Mouse (Mus musculus) limb, embryonic 15.5 days (tissue): Measurements from ENCODE around the gene Lingo4. TPM values are rescaled to one million over a fixed set of nuclear protein-coding genes. Genes with fewer than 3 reads are reported as not detected.

Experiments used
- ATAC-seq: fragments of 200-750 bp; cut with Nextera tagmentation; 2 replicates; pipeline ENCODE4 v1.8.0; 2017; ENCODE audit warnings: low read depth, moderate TSS enrichment; ENCODE audit not compliant: insufficient number of reproducible peaks, low FRiP score, low TSS enrichment
- H3K27ac ChIP-seq: fragments of 300-500 bp; sonication (generic); 2 replicates; pipeline ENCODE4 v1.5.1; 2015; ENCODE audit warnings: moderate library complexity, mild to moderate bottlenecking, inconsistent platforms
- H3K27me3 ChIP-seq: fragments of 300-500 bp; sonication (generic); 2 replicates; pipeline ENCODE4 v1.6.1; 2015; ENCODE audit warnings: inconsistent platforms
- H3K36me3 ChIP-seq: fragments of 300-500 bp; sonication (generic); 2 replicates; pipeline ENCODE4 v1.6.1; 2015; ENCODE audit warnings: inconsistent platforms
- H3K4me1 ChIP-seq: fragments of 300-500 bp; sonication (generic); 2 replicates; pipeline ENCODE4 v1.6.1; 2015; ENCODE audit warnings: inconsistent platforms
- H3K4me2 ChIP-seq: fragments of 300-500 bp; sonication (generic); 2 replicates; pipeline ENCODE4 v1.6.1; 2015; ENCODE audit warnings: mild to moderate bottlenecking, inconsistent platforms
- H3K4me3 ChIP-seq: fragments of 300-500 bp; sonication (generic); 2 replicates; pipeline ENCODE4 v1.5.1; 2015; ENCODE audit warnings: mild to moderate bottlenecking, inconsistent platforms
- H3K9ac ChIP-seq: fragments of 300-500 bp; sonication (generic); 2 replicates; pipeline ENCODE4 v1.6.1; 2015; ENCODE audit warnings: inconsistent platforms
- H3K9me3 ChIP-seq: fragments of 300-500 bp; sonication (generic); 2 replicates; pipeline ENCODE4 v1.6.1; 2016; ENCODE audit warnings: inconsistent platforms
- WGBS: fragments of 180-500 bp; shearing (Covaris S2); methylation state at CpG from one replicate; pipeline ENCODE4 v1.1.7; 2015; 5-methylcytosine and 5-hydroxymethylcytosine counted together
- polyA plus RNA-seq: library from polyadenylated mRNA; unstranded; fragments of >200 nt; fragmentation: Nextera tagmentation; extraction: Ambion mirVana; gene quantifications from 2 replicates; pipeline ENCODE4 v1.2.1, GENCODE M21; 2015

Gene Lingo4
- polyA plus RNA-seq, result 0.09 and 0.14 TPM in 2 replicates

DNA sequence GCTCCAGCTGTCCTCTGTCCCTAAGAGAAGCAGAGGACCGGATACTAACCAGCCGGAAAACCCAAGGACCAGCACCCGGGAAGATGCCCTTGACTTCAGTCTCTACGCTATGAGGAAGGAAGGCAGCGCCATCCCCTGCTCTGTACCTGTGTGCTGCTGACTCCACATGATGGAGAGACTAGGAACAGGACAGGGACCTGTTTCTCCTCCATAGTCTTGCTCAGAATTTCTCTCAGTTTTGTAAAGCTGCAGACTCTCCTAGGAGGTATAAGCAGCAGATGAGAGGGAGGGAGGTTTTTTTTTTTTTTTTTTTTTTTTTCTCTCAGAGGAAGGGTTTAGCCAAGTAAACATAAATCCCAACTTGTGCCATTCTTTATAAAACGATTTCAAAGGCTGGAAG is at the start of gene Lingo4:
TSS of gene Lingo4 (plus strand) at position 301 of the 400 bp plus-strand sequence.
- Histone ChIP-seq H3K9ac (no peak within 1 kb of the TSS), H3K4me2 (peak within 1 kb of the TSS; percentile 45), H3K4me1 (peaks cover 11% of the 10 kb centered on the region), H3K27me3 (peaks cover 75% of the 10 kb centered on the region), H3K9me3 (no peaks in the 10 kb centered on the region), H3K36me3 (no peaks in the 10 kb centered on the region), H3K27ac (no peak within 1 kb of the TSS), H3K4me3 (peak within 1 kb of the TSS; percentile 24)
- 67% methylated on average over 6 of the region's 6 CpGs for WGBS
- no peak for ATAC-seq

- WGBS, result 0% methylated on average over 1 of the region's 1 CpGs
- Histone ChIP-seq H3K4me2 (no peak overlapping the region), H3K9me3 (no peaks in the 10 kb centered on the region), H3K4me1 (peaks cover 21% of the 10 kb centered on the region), H3K27me3 (peaks cover 18% of the 10 kb centered on the region), H3K9ac (no peak overlapping the region), H3K27ac (no peak overlapping the region), H3K36me3 (no peaks in the 10 kb centered on the region), H3K4me3 (no peak overlapping the region)
- ATAC-seq, result no peak
Measured at GRCm38 (mm10) chr3:94360812-94361211, 37.5 kb upstream of the Lingo4 start.

- Histone ChIP-seq H3K27me3 (peaks cover 18% of the 10 kb centered on the region), H3K9me3 (no peaks in the 10 kb centered on the region), H3K9ac (peak within 1 kb of the TSS; percentile 79), H3K4me2 (peak within 1 kb of the TSS; percentile 92), H3K4me1 (peaks cover 21% of the 10 kb centered on the region), H3K4me3 (peak within 1 kb of the TSS; percentile 60), H3K36me3 (no peaks in the 10 kb centered on the region), H3K27ac (no peak within 1 kb of the TSS)
- 63% methylated on average over 7 of the region's 7 CpGs for WGBS
- ATAC-seq, result no peak
Measured at GRCm38 (mm10) chr3:94362138-94362537, 36.2 kb upstream of the Lingo4 start, which contains the start of gene C2cd4d. Gene C2cd4d (plus strand): TSS chr3:94362438.

DNA sequence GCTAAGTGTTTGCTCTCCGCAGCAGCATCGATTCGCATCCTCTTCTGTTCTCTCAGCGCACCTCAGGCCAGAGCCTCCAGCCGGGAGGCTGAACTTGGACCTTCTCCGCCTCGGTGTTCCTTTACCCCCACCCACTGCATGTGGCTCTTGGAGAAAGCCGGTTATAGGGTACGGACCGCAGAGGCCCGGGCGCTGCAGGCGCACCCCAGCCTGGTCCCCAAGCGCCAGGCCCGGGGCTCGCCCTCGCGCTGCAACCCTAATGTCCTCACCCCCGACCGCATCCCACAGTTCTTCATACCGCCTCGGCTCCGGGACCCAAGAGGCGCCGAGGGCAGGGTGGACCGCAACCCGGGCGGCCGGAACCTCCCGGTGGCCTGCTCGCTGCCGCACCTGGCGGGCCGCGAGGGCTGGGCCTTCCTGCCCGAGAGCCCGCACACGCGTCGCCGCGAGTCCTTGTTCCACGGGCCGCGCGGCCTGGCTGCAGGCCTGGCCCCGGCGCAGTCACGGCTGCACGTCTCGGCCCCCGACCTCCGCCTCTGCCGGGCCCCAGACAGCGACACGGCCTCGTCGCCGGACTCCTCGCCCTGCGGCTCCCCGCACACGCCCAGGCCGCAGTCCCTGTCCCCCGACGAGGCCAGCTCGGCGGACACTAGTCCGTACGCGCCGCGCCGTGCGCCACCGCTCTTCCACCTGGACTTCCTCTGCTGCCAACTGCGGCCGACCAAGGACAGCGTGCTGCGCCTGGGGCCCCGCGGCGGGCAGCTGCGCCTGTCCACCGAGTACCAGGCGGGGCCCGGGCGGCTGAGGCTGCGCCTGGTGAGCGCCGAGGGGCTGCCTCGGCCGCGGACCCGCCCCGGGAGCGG is 34.8 kb upstream of the Lingo4 start:
- Histone ChIP-seq H3K27ac (peak overlapping the region; percentile 27; the same call in 1 of the 2 replicates), H3K27me3 (peaks cover 18% of the 10 kb centered on the region), H3K4me3 (peak overlapping the region; percentile 60), H3K9ac (peak overlapping the region; percentile 79), H3K36me3 (no peaks in the 10 kb centered on the region), H3K9me3 (no peaks in the 10 kb centered on the region), H3K4me1 (peaks cover 21% of the 10 kb centered on the region), H3K4me2 (peak overlapping the region; percentile 92)
- WGBS, result 5% methylated on average over 96 of the region's 97 CpGs
- peak; percentile 58 for ATAC-seq

DNA sequence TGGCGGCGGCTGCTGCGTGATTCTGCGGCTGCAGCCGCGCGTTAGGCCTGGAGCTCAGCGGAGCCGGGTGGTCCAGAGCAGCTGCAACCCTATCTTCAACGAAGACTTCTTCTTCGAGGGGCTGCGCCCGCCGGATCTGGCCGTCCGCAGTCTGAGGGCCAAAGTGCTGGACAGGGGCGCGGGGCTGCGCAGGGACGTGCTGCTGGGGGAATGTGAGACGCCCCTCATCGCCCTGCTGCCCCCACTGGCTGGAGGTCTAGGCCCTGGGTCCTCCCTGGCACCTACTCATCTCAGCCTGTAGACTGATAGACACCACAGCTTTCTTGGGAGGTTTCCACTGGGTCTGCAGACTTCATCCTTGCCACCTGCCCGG is 34.2 kb upstream of the Lingo4 start:
- peak overlapping the region; percentile 79 for H3K9ac ChIP-seq
- H3K4me1 ChIP-seq, result peaks cover 21% of the 10 kb centered on the region
- 5% methylated on average over 21 of the region's 23 CpGs for WGBS
- ATAC-seq, result no peak
- no peak overlapping the region for H3K27ac ChIP-seq
- H3K4me3 ChIP-seq, result peak overlapping the region; percentile 60
- no peaks in the 10 kb centered on the region for H3K9me3 ChIP-seq
- H3K4me2 ChIP-seq, result peak overlapping the region; percentile 92
- H3K27me3 ChIP-seq, result peaks cover 18% of the 10 kb centered on the region
- H3K36me3 ChIP-seq, result no peaks in the 10 kb centered on the region

- Histone ChIP-seq H3K27me3 (peaks cover 18% of the 10 kb centered on the region), H3K27ac (no peak overlapping the region), H3K36me3 (no peaks in the 10 kb centered on the region), H3K4me3 (no peak overlapping the region), H3K9me3 (no peaks in the 10 kb centered on the region), H3K4me2 (no peak overlapping the region), H3K9ac (no peak overlapping the region), H3K4me1 (peaks cover 22% of the 10 kb centered on the region)
- 19% methylated on average over 3 of the region's 3 CpGs for WGBS
- ATAC-seq, result no peak
Measured at GRCm38 (mm10) chr3:94366761-94367160, 31.6 kb upstream of the Lingo4 start.

DNA sequence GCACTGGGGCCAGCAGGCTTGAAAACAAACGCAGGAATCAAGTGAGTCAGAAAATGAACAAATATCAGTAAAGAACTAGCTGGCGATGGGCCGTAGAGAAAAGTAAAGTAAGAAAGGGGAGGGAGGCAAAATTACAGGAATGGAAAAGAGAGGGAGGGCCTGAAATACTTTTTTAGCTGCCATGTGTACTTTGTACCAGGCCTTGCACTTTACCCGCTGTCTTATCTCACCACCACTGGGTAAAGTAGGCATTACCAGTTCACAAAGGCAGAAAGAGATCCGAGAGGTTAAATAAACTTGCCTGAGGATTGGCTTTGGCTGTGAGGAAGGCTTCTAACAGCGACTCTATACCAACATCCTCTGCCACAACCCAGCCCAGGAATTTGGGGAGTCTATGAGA is 30.8 kb upstream of the Lingo4 start:
- 84% methylated on average over 6 of the region's 6 CpGs for WGBS
- Histone ChIP-seq H3K27me3 (peaks cover 11% of the 10 kb centered on the region), H3K9ac (no peak overlapping the region), H3K27ac (no peak overlapping the region), H3K36me3 (no peaks in the 10 kb centered on the region), H3K9me3 (no peaks in the 10 kb centered on the region), H3K4me3 (no peak overlapping the region), H3K4me2 (no peak overlapping the region), H3K4me1 (peaks cover 27% of the 10 kb centered on the region)
- no peak for ATAC-seq

DNA sequence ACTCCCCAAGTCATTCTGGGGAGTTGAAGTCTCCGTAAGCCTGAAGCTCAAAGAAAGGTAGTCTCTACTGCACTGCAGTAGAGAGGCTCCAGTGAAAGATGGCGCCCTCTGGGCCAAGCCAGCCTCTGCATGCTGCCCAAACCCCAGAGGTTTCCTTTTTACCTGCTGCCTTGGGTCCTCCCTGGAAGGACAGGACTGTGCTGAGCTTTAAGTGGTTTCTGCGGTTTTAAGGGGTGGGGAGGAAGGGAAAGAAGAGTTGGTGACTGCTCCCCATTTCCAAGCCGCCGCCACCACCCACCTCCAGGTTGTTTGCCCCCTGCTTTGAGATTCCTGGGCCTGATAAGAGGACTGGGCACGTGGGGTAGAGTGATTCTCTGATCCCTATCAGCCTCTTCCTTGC is 29.7 kb upstream of the Lingo4 start:
- no peak for ATAC-seq
- no peak overlapping the region for H3K4me3 ChIP-seq
- no peaks in the 10 kb centered on the region for H3K9me3 ChIP-seq
- H3K4me1 ChIP-seq, result peaks cover 29% of the 10 kb centered on the region
- H3K27ac ChIP-seq, result no peak overlapping the region
- H3K4me2 ChIP-seq, result no peak overlapping the region
- no peaks in the 10 kb centered on the region for H3K36me3 ChIP-seq
- H3K27me3 ChIP-seq, result peaks cover 5% of the 10 kb centered on the region; the same call in 1 of the 2 replicates
- WGBS, result 53% methylated on average over 6 of the region's 6 CpGs
- H3K9ac ChIP-seq, result no peak overlapping the region

- 45% methylated on average over 2 of the region's 2 CpGs for WGBS
- Histone ChIP-seq H3K27me3 (peaks cover 5% of the 10 kb centered on the region; the same call in 1 of the 2 replicates), H3K27ac (no peak overlapping the region), H3K4me2 (no peak overlapping the region), H3K9me3 (no peaks in the 10 kb centered on the region), H3K36me3 (no peaks in the 10 kb centered on the region), H3K9ac (no peak overlapping the region), H3K4me3 (no peak overlapping the region), H3K4me1 (peaks cover 27% of the 10 kb centered on the region)
- ATAC-seq, result no peak
Measured at GRCm38 (mm10) chr3:94369709-94370108, 28.6 kb upstream of the Lingo4 start.

- no peak for ATAC-seq
Measured at GRCm38 (mm10) chr3:94371637-94372036, 26.7 kb upstream of the Lingo4 start.

DNA sequence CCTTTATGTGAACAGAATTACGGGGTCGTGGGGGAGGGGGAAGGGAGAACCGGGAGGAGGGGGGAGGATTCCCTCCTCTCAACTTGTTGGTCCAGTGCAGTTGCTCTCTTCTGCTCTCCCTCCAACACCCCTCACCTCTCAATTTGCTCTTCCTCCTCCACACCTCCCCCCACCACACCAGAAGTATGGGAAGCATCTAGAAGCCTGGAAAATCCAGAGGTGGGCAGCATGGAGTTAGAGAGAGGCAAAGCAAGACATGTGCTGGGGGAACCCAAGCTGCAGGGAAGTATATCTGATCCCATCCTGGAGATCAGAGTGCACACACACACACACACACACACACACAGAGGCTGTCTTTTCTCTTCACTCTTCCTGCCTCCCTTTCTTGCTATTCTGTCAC is 26.3 kb upstream of the Lingo4 start:
- Histone ChIP-seq H3K4me2 (0 out of 2 replicates have a peak overlapping the region, but pooled peaks have one; percentile 33), H3K27ac (0 out of 2 replicates have a peak overlapping the region, but pooled peaks have one; percentile 22), H3K9ac (no peak overlapping the region), H3K36me3 (no peaks in the 10 kb centered on the region), H3K4me3 (peak overlapping the region; percentile 10; the same call in 1 of the 2 replicates), H3K27me3 (no peaks in the 10 kb centered on the region), H3K9me3 (no peaks in the 10 kb centered on the region), H3K4me1 (peaks cover 38% of the 10 kb centered on the region)
- 3% methylated on average over 3 of the region's 3 CpGs for WGBS
- no peak for ATAC-seq

More at GRCm38 (mm10) chr3:94371637-94372036, 26.7 kb upstream of the Lingo4 start:
- Histone ChIP-seq H3K9me3 (no peaks in the 10 kb centered on the region), H3K9ac (no peak overlapping the region), H3K4me1 (peaks cover 35% of the 10 kb centered on the region), H3K4me2 (peak overlapping the region; percentile 33), H3K36me3 (no peaks in the 10 kb centered on the region), H3K4me3 (peak overlapping the region; percentile 10; the same call in 1 of the 2 replicates), H3K27me3 (no peaks in the 10 kb centered on the region), H3K27ac (0 out of 2 replicates have a peak overlapping the region, but pooled peaks have one; percentile 22)
- 2% methylated on average over 11 of the region's 11 CpGs for WGBS

DNA sequence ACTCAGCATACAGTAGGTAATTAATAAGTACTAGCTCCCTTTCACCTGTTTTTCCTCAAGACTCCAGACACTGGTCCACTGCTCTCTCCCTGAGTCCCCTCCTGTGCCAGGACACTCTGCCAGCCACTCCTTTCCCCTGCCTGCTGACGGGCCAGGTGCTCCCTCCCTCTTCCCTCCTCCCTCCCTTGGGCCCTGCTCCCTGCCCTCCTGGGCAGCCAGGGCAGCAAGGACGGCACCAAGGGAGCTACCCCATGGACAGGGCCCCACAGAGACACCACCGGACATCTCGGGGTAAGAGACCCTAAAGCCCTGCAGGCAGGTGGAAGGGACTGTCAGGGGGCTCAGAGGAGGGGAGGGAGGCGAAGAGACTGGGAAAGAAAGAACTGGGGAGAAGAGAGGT is 25.7 kb upstream of the Lingo4 start, which contains the start of gene Rorc:
TSS of gene Rorc (plus strand) at position 154 of the 400 bp plus-strand sequence.
- Histone ChIP-seq H3K4me3 (peak within 1 kb of the TSS; percentile 24), H3K36me3 (no peaks in the 10 kb centered on the region), H3K27ac (0 out of 2 replicates have a peak within 1 kb of the TSS, but pooled peaks have one; percentile 22), H3K9me3 (no peaks in the 10 kb centered on the region), H3K9ac (no peak within 1 kb of the TSS), H3K27me3 (no peaks in the 10 kb centered on the region), H3K4me1 (peaks cover 42% of the 10 kb centered on the region), H3K4me2 (peak within 1 kb of the TSS; percentile 44)
- ATAC-seq, result no peak
- 20% methylated on average over 5 of the region's 5 CpGs for WGBS
